Mouse (Mus musculus): ENCODE data around the gene 2610001J05Rik. TPM values are rescaled to one million over a fixed set of nuclear protein-coding genes. Genes with fewer than 3 reads are reported as not detected.

2610001J05Rik gene
- polyA plus RNA-seq (2021; fragmentation: Nextera tagmentation): 32.9 and 42.2 TPM in 2 replicates
- long read RNA-seq, experiment 1, transcript 2610001J05Rik-201 (3 exons, 3,177 nt): major isoform, 26 of 32 reads
- long read RNA-seq, experiment 1, partial matches to known transcripts: 3 of 32 reads
- long read RNA-seq, experiment 1, other reads (novel, unspliced or antisense): 0 of 32 reads
- long read RNA-seq, experiment 2, transcript 2610001J05Rik-203 (1 exons, 1,606 nt): minor isoform, 26 of 56 reads
- long read RNA-seq, experiment 2, transcript 2610001J05Rik-201 (3 exons, 3,177 nt): major isoform, 28 of 56 reads
- long read RNA-seq, experiment 2, partial matches to known transcripts: 1 of 56 reads
- long read RNA-seq, experiment 2, other reads (novel, unspliced or antisense): 1 of 56 reads

DNA sequence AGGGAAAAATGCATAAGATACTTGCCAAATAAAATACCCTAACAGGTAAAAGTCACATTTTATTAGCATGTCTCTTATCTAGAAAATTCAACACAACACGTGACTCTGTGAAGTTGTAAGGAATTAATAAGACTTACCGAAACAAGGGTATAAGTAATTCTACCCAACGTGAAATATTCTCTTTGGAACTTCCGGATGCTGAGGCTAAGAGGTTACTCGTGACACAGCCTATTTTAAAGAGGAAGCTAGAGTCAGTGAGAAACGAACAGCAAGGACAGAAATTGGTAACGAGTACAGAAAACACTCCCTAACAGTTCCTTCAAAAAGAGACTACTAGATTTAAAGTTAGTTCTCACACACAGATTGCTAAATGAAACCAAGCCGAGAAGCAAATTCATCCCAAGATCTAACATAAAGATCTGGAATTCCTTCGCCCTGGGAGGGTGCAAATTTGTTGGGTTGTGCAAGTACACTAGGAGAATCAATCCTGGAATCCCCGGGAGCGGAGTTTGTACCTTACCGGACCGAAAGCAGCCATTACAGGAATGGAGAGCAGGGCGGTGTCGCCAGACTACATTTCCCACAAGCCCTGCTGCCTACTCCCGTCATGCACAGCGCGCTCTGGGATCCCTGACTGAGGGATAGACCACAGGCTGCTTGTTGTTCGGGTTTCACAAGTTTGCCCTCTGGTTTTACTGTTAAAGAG, at the start of gene 2610001J05Rik:
Gene 2610001J05Rik (minus strand): TSS at position 600 of the 706 bp plus-strand sequence.

DNA sequence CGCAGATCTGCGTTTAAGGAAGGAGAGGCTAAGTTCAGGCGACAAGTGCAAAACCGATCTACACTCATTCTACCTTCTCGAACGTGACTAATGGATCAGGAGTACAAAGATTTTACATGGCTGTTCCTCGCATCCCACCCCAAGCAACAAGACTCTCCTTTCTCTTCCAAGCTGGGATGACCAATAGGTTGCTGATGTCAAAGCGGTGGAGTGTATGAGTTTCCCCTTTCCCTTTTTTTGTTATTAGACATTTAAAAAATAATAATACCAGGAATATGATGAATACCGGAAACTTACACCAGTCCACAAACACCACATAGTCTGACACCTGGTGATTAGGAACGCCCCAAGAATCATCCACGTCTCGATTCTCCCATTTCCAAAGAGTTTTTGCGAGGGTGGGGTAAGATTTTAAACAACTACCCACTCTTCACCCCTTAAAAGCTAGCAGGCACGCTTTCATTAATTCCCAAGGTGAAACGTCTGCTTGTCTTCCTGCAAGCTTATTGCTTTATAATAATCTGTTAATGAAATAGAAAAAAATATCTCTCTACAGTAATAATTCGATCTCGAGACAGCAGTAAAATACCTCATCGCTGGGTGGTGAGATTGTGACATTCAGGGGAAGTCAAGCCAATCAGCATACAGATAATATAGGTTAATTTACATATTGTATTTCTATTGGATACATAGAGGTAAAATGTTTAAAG, 31.8 kb downstream of the 2610001J05Rik start, which contains the start of gene Gpr85:
Gene Gpr85 (minus strand): TSS at position 598 of the 710 bp plus-strand sequence.

Other genes starting within 250 kb of the 2610001J05Rik start
- gene Bmt2, start 193.6 kb downstream of the 2610001J05Rik start, polyA plus RNA-seq (2021; fragmentation: Nextera tagmentation): 3.4 and 3.8 TPM in 2 replicates
- 31.3 and 56.0 TPM in 2 replicates for gene Gpr85, start 31.6 kb downstream of the 2610001J05Rik start, polyA plus RNA-seq (2021; fragmentation: Nextera tagmentation)

Measured in left cerebral cortex, adult 6 months (tissue).